In the genomic region with DNA sequence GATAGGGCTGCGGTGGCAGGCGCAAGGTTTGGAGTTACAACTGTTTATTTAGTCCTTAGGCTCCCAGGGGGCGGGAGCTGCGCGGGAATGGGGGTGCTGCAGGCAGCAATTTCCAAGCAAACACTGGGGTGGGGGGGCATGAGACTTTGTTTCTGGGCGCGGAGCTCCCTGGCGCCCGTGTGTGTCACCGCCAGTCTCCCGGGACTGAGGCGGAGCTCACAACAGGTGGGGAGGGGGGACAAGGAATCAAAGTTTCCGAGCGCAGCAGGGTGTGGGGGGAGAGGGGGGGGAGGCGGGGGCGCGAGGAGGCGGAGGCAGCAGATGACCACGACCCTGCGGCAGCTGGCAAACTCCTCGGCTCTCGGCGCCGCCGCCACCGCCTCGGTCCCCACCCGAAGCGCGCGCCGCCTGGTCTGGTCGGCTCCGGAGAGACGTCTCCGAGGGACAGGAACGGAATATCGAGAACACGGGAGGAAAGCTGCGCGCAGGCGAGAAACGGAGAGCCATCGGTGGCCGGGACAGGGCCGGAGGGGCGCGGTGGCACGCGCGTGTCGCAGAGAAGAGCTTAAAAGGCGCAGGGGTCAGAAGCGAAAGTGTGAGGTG, we compare ENCODE assay signal across 7 mouse cellular contexts. TPM values are rescaled to one million over a fixed set of nuclear protein-coding genes. Genes with fewer than 3 reads are reported as not detected.
DNase-seq lines count a peak whose midpoint lies in the region; ATAC-seq lines count a peak whose summit lies in the region.

No protein-coding gene starts in this region.

- peak overlapping the region; percentile 71 for H3K4me2 ChIP-seq in intestine, embryonic 14.5 days (ENCODE audit: low read length)
- H3K4me2 ChIP-seq in limb, embryonic 12.5 days: peak overlapping the region; percentile 95
- peak overlapping the region; percentile 92 for H3K4me2 ChIP-seq in midbrain, embryonic 12.5 days (replicated peaks)

- peak overlapping the region; percentile 100 for H3K27ac ChIP-seq in intestine, embryonic 14.5 days (ENCODE audit: low read depth)
- peak overlapping the region; percentile 98 for H3K27ac ChIP-seq in limb, embryonic 12.5 days
- peak overlapping the region; percentile 99 for H3K27ac ChIP-seq in midbrain, embryonic 12.5 days (replicated peaks)

- peak; percentile 66 for DNase-seq in ZHBTc4 (ENCODE audit: low read depth, low spot score)
- peak; percentile 46 to 60 for DNase-seq in cerebellum, postnatal 14 days
- DNase-seq in gastrocnemius, postnatal 14 days: peak; percentile 52
- DNase-seq in intestine, embryonic 14.5 days (ENCODE audit: low spot score): peak; percentile 88
- peak; percentile 18 to 20 for DNase-seq in spleen, postnatal 36 days (ENCODE audit: low spot score in 2 of 2)

- peak; percentile 72 for ATAC-seq in intestine, embryonic 14.5 days (replicated peaks; ENCODE audit: low FRiP score, low TSS enrichment, low read depth)
- ATAC-seq in limb, embryonic 12.5 days (ENCODE audit: insufficient number of reproducible peaks, insufficient read depth, low FRiP score, low TSS enrichment, low read depth): peak; percentile 39; the same call in 1 of the 2 replicates
- peak; percentile 69 for ATAC-seq in midbrain, embryonic 12.5 days (ENCODE audit: low FRiP score, low read depth)

- H3K4me1 ChIP-seq in intestine, embryonic 14.5 days (replicated peaks; ENCODE audit: control insufficient read depth, insufficient read depth, low read length): peaks cover 19% of the 10 kb centered on the region; the same call in 1 of the 2 replicates
- peaks cover 4% of the 10 kb centered on the region for H3K4me1 ChIP-seq in limb, embryonic 12.5 days (replicated peaks)
- H3K4me1 ChIP-seq in midbrain, embryonic 12.5 days: peaks cover 31% of the 10 kb centered on the region

- intact Hi-C loops in gastrocnemius, postnatal 14 days (cut with DNase I; ENCODE audit: low total_unique reads): no loop called here

- peak overlapping the region; percentile 95 for H3K9ac ChIP-seq in intestine, embryonic 14.5 days (ENCODE audit: low read length)
- H3K9ac ChIP-seq in limb, embryonic 12.5 days (replicated peaks): peak overlapping the region; percentile 90
- H3K9ac ChIP-seq in midbrain, embryonic 12.5 days (replicated peaks): peak overlapping the region; percentile 91

- H3K9me3 ChIP-seq in intestine, embryonic 14.5 days (ENCODE audit: control insufficient read depth, low read length): no peaks in the 10 kb centered on the region
- H3K9me3 ChIP-seq in limb, embryonic 12.5 days: no peaks in the 10 kb centered on the region
- H3K9me3 ChIP-seq in midbrain, embryonic 12.5 days: no peaks in the 10 kb centered on the region

- under 1% methylated on average over 42 of the region's 54 CpGs for WGBS in intestine, embryonic 14.5 days
- under 1% methylated on average over 54 of the region's 54 CpGs for WGBS in limb, embryonic 12.5 days
- WGBS in midbrain, embryonic 12.5 days: 0% methylated on average over 43 of the region's 54 CpGs

- no peaks in the 10 kb centered on the region for H3K27me3 ChIP-seq in intestine, embryonic 14.5 days (replicated peaks; ENCODE audit: control insufficient read depth, insufficient read depth, low read length)
- H3K27me3 ChIP-seq in limb, embryonic 12.5 days: peaks cover 6% of the 10 kb centered on the region; the same call in 1 of the 2 replicates
- no peaks in the 10 kb centered on the region for H3K27me3 ChIP-seq in midbrain, embryonic 12.5 days

- H3K36me3 ChIP-seq in intestine, embryonic 14.5 days (ENCODE audit: control insufficient read depth, insufficient read depth, low read length): no peaks in the 10 kb centered on the region
- no peaks in the 10 kb centered on the region for H3K36me3 ChIP-seq in limb, embryonic 12.5 days
- no peaks in the 10 kb centered on the region for H3K36me3 ChIP-seq in midbrain, embryonic 12.5 days

- H3K4me3 ChIP-seq in intestine, embryonic 14.5 days (ENCODE audit: low read depth, low read length): peak overlapping the region; percentile 88
- peak overlapping the region; percentile 75 for H3K4me3 ChIP-seq in limb, embryonic 12.5 days (replicated peaks)
- H3K4me3 ChIP-seq in midbrain, embryonic 12.5 days: peak overlapping the region; percentile 80

RNA-seq across cellular contexts. Expression of gene Foxp1, which starts 1.4 kb away (rescaled TPM):
- total RNA-seq in gastrocnemius, postnatal 14 days (2021): 10 to 100 TPM; 18.0 to 20.7 TPM
- polyA plus RNA-seq in intestine, embryonic 14.5 days (2014; fragmentation: Nextera tagmentation; extraction: Ambion mirVana): 133 and 149 TPM in 2 replicates
- 77.4 and 91.0 TPM in 2 replicates for polyA plus RNA-seq in limb, embryonic 12.5 days (2016; fragmentation: Nextera tagmentation; extraction: Ambion mirVana)
- polyA plus RNA-seq in midbrain, embryonic 12.5 days (2016; fragmentation: Nextera tagmentation; extraction: Ambion mirVana): 91.7 and 96.6 TPM in 2 replicates

Comparison
In these comparisons a context has a peak if more than half of its experiments do, and no peak if none do; other contexts are left out.
1. Peak in every context shown above with its lines: DNase-seq, ATAC-seq, H3K4me3 ChIP-seq and H3K27ac ChIP-seq.
2. DNase-seq: peak in every context shown above with its lines; median percentile 88 in intestine, embryonic 14.5 days; 66 in ZHBTc4; 53 in cerebellum, postnatal 14 days; 52 in gastrocnemius, postnatal 14 days; 19 in spleen, postnatal 36 days.